Mouse (Mus musculus) activated CD4-positive, CD25-positive, alpha-beta regulatory T cell, adult 4 months (primary cell): Measurements from ENCODE around the gene Kcnk7. TPM values are rescaled to one million over a fixed set of nuclear protein-coding genes. Genes with fewer than 3 reads are reported as not detected.

Experiments used
- ATAC-seq: one replicate; pipeline ENCODE4 v1.8.0; 2017
- polyA plus RNA-seq, 2 experiments: library from polyadenylated mRNA; unstranded; fragments of 100-300 nt; shearing (Covaris generic); gene quantifications; one replicate each; pipeline ENCODE4 v1.2.1; 2017

Gene Kcnk7
- polyA plus RNA-seq, 2 experiments from 2014 or later, result 1.5 to 2.8 TPM

- ATAC-seq, result no peak
Measured at GRCm38 (mm10) chr19:5756321-5756985, 52.3 kb downstream of the Kcnk7 start.

Other genes with a start within 250 kb of the Kcnk7 start
- 1 to 10 TPM; 1.1 to 1.2 TPM for gene Ccdc85b, start 246.5 kb upstream of the Kcnk7 start, polyA plus RNA-seq
- gene Fibp, start 243.8 kb upstream of the Kcnk7 start, polyA plus RNA-seq, result 10 to 100 TPM; 65.0 to 84.0 TPM
- gene Ctsw, start 235.9 kb upstream of the Kcnk7 start, polyA plus RNA-seq, result 100 to 1,000 TPM; 175 to 215 TPM
- 1 to 10 TPM; 1.5 to 1.9 TPM for gene Efemp2, start 230.4 kb upstream of the Kcnk7 start, polyA plus RNA-seq
- gene Mus81, start 216.0 kb upstream of the Kcnk7 start, polyA plus RNA-seq, result 10 to 100 TPM; 34.3 to 39.7 TPM
- 1,000 to 10,000 TPM; 2,749 to 2,812 TPM for gene Cfl1, start 213.9 kb upstream of the Kcnk7 start, polyA plus RNA-seq
- gene 1700020D05Rik, start 200.6 kb upstream of the Kcnk7 start, polyA plus RNA-seq, result under 1 TPM; 0.33 to 0.51 TPM
- 10 to 100 TPM; 16.3 to 18.4 TPM for gene Snx32, start 193.8 kb upstream of the Kcnk7 start, polyA plus RNA-seq
- gene Ovol1, start 143.7 kb upstream of the Kcnk7 start, polyA plus RNA-seq, result not detected
- 1 to 10 TPM; 5.1 to 8.6 TPM for gene Ap5b1, start 136.3 kb upstream of the Kcnk7 start, polyA plus RNA-seq
- gene Rnaseh2c, start 102.5 kb upstream of the Kcnk7 start, polyA plus RNA-seq, result 10 to 100 TPM; 65.1 to 70.2 TPM
- gene Kat5, start 94.1 kb upstream of the Kcnk7 start, polyA plus RNA-seq, result 10 to 100 TPM; 21.9 to 37.3 TPM
- 100 to 1,000 TPM in 1 of 2 experiments, 10 to 100 TPM in 1; 96.1 to 107 TPM for gene Rela, start 66.9 kb upstream of the Kcnk7 start, polyA plus RNA-seq
- 10 to 100 TPM; 22.3 to 22.4 TPM for gene Sipa1, start 40.7 kb upstream of the Kcnk7 start, polyA plus RNA-seq
- gene Map3k11, start 15.6 kb upstream of the Kcnk7 start, polyA plus RNA-seq, result 1 to 10 TPM; 7.8 to 9.2 TPM
- 10 to 100 TPM; 20.6 to 21.7 TPM for gene Pcnx3, start 15.5 kb upstream of the Kcnk7 start, polyA plus RNA-seq
- gene Ehbp1l1, start 21.9 kb downstream of the Kcnk7 start, polyA plus RNA-seq, result 10 to 100 TPM; 16.5 to 26.4 TPM
- gene Fam89b, start 25.3 kb downstream of the Kcnk7 start, polyA plus RNA-seq, result 10 to 100 TPM; 20.1 to 44.7 TPM
- not detected for gene Ltbp3, start 36.5 kb downstream of the Kcnk7 start, polyA plus RNA-seq
- gene Scyl1, start 67.1 kb downstream of the Kcnk7 start, polyA plus RNA-seq, result 10 to 100 TPM in 1 of 2 experiments, 1 to 10 TPM in 1; 8.4 to 16.8 TPM
- gene Frmd8, start 170.9 kb downstream of the Kcnk7 start, polyA plus RNA-seq, result 10 to 100 TPM; 70.6 to 78.6 TPM
- gene Slc25a45, start 173.4 kb downstream of the Kcnk7 start, polyA plus RNA-seq, result 10 to 100 TPM; 43.3 to 60.2 TPM
- under 1 TPM; 0.29 to 0.58 TPM for gene Tigd3, start 189.8 kb downstream of the Kcnk7 start, polyA plus RNA-seq
- 100 to 1,000 TPM; 123 to 178 TPM for gene Dpf2, start 208.6 kb downstream of the Kcnk7 start, polyA plus RNA-seq
- under 1 TPM in 1 of 2 experiments, not detected in 1; 0.25 TPM for gene Cdc42ep2, start 220.4 kb downstream of the Kcnk7 start, polyA plus RNA-seq